Mouse (Mus musculus) Muller cell, postnatal 12 days (primary cell): Measurements from ENCODE around the gene Rybp.
A peak's percentile ranks its signal among the peaks of the same experiment; 100 is the strongest.

Source experiments
- DNase-seq: peaks from one replicate; pipeline ENCODE4 v3.0.0-alpha.2; 2015; ENCODE audit errors: inconsistent ontology term

Gene Rybp

DNA sequence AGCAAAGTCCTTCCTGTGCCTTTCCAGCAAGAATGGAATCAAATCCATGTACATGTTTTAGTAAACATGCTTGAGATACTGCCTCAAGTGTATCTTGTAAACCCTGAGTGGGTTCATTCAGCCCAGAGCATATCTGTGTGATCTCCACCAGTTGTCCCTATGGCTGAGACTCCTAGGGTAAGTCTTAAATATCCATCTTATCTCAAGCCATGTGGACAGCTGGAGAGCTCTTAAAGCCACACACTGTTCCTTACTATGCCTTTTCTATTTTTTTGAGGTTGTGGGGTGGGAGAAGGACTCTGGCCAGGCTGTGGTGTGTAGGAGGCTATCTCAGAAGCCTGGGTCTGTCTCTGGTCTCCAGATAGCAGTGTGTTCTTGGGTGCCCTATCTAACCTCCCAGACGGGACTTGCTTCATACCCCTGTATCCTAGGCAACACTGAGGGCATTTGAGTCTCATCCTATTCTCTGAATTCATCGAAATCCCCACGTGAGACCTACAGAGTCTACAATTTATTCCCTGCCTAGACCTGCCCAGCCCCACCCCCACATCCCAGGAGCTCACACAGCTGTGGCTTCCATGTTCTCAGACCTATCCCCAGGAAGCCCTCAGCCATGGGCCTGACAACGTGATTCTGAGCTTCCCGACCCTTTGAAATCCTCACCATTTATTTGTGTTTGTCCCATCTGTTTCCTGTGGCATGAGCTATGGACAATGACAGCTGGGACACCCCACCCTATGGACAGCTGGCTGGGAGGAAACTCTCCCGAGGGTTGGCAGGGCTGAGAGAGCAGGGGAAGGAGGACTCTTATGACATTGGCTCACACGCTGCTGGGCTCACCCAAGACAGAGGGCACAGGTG is 98.2 kb downstream of the Rybp start:
- no peak for DNase-seq

DNA sequence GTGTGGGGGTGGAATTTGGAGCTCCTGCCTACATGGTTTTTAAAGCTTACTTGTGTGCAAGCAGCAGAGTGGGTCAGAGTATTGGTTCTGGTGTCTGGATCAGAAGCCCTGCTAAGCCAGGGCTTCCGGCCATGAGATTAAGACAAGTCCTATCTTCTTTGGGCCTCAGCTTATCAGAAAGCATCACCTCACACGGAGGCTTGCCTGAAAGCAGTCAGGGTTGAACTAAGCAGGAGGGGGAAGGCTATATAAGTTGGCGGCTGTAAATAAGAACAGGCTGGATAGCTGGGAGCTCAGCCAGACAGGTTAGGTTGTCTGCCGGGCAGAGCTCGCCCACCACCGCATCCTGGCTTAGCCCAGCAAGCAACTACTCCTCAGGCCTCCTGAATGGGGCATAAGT is 99.5 kb downstream of the Rybp start:
- DNase-seq: no peak

DNA sequence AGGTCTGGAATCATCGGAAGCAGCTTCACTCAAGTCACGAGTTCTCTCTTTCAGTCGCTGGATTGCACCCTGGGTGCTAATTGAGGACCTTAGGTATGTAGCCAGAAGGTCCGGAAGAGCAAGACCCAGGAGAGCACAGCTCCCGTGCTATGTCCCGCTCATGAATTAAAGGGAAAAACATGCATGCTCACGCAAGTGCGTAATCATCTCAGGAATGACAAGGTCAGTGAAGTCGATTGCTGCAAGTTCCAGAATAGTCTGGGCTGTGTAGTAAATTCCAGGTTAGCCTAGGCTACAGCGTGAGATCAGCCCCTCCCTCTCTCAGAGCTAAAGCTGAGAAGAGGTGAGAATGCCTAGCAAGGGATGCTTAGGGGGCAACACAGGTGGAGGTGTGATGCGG is 100.5 kb downstream of the Rybp start:
- DNase-seq: no peak

DNA sequence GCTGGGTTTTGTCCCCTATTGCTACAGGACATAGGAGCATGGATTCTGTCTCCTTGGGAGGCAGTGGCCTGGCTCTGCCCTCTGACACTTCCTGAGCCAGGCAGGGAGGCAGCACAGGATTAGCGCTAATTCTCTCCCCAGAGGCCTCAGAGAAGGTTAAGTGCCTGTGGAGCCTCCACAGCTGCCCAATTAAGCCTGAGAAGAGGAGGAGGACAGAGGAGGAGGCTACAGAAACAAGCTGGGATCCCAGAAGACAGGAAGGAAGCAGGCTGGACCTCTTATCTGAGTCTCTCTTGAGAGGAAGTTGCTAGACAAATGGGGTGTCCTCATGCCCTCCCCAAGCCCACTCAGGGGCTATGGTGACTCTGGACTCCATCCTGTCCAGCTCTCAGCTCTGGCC is 101.8 kb downstream of the Rybp start:
- DNase-seq: no peak

DNA sequence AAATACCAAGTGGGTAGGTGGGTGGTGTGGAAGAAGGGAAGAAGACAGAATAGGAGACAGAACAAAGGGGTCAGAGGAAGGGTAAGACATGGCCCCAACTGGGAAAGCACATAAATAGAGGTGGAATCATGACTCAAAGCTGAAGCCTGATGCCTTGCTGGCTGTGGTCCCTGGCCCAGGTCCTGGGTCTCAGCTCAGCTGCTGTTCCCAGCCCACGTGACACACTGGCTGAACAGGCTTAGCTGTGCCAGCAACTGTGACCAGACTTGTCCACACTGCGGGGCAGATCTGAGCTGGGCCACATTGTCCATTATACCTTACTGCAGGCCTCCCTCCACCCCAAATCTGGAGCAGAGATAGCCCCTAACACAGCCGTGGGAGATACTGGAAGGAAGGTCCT is 103.9 kb downstream of the Rybp start:
- DNase-seq: peak; percentile 56

DNA sequence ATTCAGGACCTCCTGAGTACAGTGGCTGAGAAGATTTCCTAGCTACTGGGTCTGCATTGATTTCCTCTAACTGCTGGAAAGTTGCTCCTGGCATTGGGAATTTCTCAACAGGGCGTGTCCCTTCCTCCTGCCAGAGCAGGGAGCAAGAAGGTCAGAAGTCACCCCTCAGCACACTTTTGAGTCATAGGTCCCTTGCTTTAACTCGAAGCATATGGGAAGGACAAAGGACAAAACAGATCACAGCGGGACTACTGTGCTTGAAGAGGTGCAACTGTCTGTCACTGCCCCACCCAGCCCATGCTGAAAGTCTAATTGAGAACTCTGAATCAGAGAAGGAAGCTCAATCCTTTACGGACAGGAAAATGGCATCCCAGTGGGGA is 106.4 kb downstream of the Rybp start:
- DNase-seq: no peak

DNA sequence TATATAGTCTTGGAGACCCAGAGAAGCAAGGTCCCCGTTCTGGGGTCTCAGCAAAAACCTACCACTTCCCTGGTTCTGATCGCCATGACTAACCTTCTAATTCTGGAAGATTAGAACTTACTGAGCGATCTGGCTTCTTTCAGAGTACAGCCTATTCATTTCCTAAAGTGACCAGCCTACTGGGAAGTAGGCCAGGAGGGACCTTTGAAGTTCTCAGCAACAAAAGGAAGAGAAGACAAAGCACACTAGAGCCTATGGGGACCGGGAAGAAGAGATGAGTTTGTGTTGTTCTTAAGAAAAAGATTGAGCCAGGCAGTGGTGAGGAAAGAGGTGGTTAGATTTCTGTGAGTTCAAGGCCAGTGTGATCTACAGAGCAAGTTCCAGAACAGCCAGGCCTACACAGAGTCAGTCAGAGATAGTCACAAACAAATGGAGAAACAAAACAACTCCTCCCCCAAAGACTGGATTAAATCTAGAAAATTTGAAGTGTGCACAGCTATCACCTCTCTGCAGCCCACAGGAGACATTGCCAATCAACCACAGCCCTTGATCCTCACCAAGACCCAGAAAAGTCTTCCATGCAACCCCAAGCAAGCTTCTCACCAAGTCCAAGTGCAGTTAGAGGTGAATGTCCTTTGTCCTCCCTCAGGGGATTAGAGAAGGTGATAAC is 106.9 kb downstream of the Rybp start:
- peak; percentile 37 for DNase-seq

DNA sequence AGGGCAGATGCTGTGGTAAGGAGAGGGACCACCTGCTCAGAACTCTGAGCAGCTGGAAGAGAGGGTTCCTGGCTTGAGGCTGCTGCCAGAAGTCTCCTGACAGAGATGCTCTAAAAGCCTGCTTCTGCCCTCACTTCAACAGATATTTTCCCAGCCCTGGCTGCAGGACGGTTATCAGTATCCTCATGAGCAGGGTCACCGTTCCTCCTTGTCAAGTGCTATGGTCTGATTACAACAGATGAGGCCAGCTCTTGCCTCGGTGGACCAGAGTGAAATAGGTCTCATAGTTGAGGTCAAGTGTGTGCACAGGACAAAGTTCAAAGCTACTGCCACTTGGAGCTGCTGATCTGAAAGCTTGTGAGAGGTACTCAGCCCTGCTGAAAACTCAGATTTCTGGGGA is 108.5 kb downstream of the Rybp start:
- DNase-seq: no peak
